Mouse (Mus musculus) mature B cell (primary cell): ENCODE results near the gene Blvrb.

Experiments used
- in situ Hi-C: fragments of 300-500 bp; cut with MboI; formaldehyde crosslinking; loops from 2 replicates; pipeline ENCODE4 v1.14.3; 2019

The Blvrb gene

DNA sequence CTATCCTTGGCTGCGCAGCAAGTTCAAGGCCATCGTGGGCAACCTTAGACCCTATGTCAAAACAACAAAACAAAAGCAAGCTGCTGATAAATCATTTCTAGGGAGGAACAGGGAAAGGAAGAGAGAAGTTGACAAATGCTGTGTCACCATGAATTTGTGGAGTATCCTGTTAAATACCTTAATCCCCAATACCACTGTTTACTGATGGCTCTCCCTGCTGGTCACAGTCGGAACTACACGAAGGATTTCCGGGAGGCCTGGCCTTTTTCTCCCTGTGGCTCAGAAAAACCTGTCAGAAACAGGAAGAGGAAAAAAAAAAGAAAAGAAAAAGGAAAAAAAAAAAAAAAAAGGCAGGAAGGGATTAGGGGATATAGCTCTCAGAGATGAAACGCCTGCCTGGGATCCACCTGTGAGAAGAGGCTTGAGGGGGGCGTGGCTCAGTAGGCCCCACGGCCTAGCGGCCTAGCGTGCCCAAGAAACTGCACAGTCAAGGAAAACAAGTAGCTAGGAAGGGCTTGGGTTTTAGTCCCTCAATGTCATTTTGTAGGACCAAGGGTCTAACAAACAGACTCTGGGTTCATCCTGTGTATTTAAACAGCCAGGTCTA, 1.6 kb downstream of the Blvrb start:
- in situ Hi-C loops: no loop called here

GRCm38 (mm10) chr7:27451359-27451758, 3.6 kb downstream of the Blvrb start:
- in situ Hi-C loops: no loop called here

DNA sequence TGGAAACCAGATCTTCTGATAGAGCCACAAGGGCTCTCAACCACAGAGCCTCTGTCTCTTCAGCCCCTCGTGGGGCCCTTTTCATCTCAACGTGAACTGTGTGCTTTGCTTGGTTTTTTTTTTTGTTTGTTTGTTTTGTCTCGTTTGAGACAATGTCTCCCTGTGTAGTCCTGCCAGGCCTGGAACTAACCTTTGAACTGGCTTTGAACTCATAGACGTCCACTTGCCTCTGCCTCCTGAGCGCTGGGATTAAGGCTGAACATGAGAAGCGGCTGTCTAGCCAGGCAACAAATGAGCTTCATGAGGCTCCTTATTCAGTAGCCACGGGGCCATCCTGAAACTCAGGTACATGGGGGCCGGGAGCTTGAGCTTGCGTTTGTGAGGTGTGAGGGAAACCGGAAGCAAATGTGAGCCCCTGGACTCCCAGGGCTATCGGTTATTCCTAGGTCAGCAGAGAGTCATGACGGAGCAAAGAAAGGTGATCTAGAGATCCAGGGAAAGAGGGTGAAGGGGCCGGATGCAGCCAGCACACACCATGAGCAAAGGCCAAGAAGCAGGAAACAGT, 4.5 kb downstream of the Blvrb start:
- in situ Hi-C loops: no loop called here

- in situ Hi-C loops: no loop called here
Measured at GRCm38 (mm10) chr7:27454461-27455121, 6.8 kb downstream of the Blvrb start.

GRCm38 (mm10) chr7:27455273-27455672, 7.5 kb downstream of the Blvrb start:
- in situ Hi-C loops: no loop called here

DNA sequence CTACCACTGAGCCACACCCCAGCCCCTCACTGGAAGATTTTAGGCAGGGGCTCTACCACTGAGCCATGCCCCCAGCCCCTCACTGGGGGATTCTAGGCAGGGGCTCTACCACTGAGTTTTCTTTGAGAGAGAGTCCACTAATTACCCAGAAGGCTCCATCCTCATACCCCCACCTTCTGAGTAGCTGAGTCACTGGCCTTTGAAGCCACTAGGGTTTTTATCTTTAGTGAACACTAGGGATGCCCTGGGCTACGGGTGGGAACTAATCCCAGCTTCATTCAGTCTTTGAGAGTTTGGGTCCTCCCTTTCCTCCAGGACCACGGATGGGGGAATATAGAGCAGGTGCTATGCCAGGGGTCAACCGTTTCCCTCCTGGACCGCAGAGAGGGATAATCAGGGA, 10.8 kb downstream of the Blvrb start:
- in situ Hi-C loops: no loop called here

- in situ Hi-C loops: no loop called here
Measured at GRCm38 (mm10) chr7:27459640-27460039, 11.9 kb downstream of the Blvrb start.

DNA sequence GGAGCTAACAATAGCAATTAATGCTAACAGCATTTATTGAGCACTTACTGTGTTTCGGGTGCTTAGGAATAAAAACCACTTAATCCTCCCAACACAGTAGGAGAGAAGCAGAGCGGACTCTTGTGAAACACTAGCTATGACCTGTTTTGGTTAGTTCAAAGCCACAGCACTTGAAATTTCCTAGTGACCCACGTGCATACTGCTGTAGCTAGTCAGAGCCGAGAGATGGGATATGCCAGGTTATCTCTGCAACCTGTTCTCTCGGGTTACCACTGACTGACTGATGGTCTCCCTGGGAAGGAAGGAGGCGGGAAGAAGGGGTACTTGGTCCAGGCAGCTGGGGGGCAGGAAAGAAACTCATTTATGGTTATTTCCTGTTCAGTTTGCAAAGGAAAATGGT, 12.7 kb downstream of the Blvrb start:
- in situ Hi-C loops: no loop called here

- in situ Hi-C loops: no loop called here
Measured at GRCm38 (mm10) chr7:27467648-27468047, 19.9 kb downstream of the Blvrb start.

DNA sequence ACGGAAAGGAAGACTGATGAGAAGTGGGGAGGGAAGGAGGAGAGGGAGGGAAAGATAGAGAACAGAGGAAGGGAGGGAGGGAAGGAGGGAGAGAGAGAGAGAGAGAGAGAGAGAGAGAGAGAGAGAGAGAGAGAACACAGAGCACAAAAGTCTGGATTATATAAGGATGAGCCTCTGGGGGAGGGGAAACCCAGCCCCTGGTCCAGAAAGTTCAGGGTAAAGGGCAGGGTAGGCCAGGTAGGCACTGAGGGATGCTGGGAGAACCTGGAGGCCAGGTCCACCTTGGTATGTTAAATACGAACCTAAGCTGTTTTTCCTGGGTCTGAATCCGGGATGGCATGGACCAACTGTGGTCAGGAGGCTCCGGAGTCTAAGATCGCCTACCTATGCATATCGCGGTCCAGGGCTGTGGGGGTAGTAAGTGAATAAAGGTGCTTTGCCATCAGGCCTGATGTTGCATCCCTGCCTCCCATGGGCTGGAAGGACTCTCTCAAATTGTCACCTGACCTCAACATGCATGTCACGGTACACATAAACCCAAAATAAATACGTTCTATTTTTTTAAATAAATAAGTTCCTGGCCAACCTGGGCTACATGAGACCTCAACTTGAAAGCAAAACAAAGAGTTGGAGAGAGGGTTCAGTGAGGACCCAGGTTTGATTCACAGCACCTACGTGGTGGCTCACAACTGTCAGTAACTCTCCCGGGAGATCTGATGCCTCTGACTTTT, 23.8 kb downstream of the Blvrb start:
- in situ Hi-C loops: no loop called here

DNA sequence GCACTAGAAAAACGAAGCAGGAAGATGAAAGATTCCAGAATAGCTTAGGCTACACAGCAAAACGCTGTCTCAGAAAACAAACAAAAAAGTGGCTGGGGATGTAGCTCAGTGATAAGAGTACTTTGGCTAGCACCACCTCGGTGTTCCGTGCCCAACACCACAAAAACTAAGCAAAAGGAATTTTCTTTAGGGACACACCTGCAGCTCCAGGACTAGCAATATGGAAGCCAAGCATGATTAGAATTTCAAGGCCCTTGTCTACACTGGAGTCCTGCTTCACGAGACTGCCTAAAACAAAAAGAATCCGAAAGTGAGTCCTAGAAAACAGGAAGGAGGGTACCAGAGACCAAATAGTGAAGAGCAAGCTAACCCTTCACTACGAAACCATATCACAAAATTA, 24.8 kb downstream of the Blvrb start:
- in situ Hi-C loops: no loop called here

DNA sequence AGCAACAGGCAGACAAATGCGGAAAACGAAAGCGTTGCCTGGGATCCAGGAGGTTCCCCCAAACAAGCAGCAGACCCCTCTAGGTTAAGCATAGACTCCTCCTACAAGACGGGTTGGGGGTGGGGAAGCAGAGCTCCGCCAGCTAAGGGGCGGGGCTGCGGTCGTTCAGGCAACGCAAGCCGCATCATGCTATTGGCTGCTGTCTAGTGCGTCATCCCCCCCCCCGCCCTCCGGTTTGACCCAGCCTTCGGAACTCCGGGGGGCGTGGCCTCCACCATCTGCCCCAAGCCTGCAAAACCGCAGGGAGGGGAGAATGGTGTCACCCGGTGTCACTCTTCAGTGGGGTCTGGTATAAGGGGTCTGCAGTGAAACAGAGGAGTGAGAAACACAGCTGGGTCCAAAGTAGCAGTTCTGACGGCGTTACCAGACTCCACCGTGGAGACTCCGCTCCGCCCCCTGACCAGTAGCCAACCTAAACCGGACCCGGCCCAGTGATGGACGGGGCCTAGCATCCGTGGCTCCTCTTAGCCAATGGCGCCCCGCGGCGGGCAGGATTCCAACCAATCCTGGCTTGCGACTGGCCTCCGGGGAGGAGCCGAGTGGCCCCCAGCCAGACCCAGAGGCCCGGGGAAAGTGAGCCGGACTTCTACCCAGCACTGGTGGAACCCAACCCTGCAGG, 25.5 kb downstream of the Blvrb start, which contains the start of gene Sertad3:
TSS of gene Sertad3 (plus strand) at position 613 of the 679 bp plus-strand sequence.
- in situ Hi-C loops: no loop called here

DNA sequence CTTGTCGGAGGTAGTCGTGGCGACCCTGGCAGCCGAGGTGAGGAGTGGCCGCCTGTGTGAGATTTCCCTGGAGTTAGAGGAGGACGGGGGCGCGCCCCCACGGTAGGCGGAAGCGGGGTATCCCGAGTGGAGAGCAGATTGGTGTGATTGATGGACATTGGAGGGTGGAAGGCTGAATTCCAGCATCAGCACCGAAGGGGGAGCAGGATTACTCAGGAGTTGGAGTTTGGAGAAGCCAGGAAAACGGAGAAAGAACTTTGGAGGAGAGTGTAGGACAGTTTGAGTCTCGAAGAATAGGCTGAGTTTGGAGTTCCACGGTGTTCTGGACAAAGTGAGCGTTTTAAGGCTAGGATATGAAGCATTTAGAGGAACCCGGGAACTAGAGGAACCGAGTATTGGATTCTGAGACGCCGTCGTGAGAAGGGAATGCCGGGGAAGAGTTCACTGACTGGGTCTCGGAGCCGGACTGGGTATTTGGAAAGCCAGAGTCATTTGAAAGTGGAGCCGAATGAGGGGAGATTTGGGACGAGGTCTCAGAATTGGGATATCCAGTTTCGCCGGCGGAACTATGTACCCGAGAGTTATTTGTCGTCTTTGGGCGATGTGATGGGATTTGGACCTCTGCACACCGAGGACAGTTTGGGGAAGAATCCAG, 26.2 kb downstream of the Blvrb start:
- in situ Hi-C loops: no loop called here

- in situ Hi-C loops: no loop called here
Measured at GRCm38 (mm10) chr7:27474490-27474954, 26.7 kb downstream of the Blvrb start.

GRCm38 (mm10) chr7:27475596-27475995, 27.8 kb downstream of the Blvrb start:
- in situ Hi-C loops: no loop called here

- in situ Hi-C loops: no loop called here
Measured at GRCm38 (mm10) chr7:27476098-27476635, 28.4 kb downstream of the Blvrb start.

- in situ Hi-C loops: no loop called here
Measured at GRCm38 (mm10) chr7:27478561-27478960, 30.8 kb downstream of the Blvrb start.

GRCm38 (mm10) chr7:27479750-27480149, 32.0 kb downstream of the Blvrb start:
- in situ Hi-C loops: no loop called here

- in situ Hi-C loops: no loop called here
Measured at GRCm38 (mm10) chr7:27480506-27480905, 32.7 kb downstream of the Blvrb start.

DNA sequence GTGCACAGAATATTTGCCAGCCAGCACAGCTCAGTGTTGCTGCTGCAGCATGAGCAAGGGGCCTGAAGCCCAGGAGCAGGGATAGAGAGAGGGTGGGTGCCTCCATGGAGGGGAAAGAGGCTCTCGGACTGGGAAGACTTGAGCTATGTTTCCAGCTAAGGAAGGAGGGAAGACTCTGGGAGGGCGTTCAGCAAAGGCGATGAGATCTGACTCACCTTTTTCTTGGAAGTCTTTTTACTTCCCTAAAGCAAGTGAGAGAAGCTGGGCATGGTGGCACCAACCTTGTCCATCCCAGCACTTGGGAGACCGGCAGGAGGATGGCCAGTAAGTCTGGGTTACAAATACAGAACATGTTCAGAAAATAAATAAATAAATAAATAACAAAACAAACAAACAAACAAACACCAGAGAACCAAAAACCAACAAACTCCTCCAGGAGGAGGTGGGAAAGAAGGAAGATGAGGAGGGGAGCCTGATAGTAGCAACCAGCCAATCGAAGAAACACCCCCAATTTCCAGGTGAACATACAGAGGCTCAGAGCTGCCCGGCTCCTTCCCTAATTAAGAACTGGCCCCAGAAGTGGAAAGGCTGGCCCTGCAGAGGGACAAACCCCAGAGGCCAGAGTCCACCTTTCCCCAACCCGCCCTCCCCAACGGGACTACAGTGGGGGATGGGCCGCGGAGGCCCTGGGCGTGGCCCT, 33.3 kb downstream of the Blvrb start:
- in situ Hi-C loops: no loop called here

GRCm38 (mm10) chr7:27481627-27481969, 33.8 kb downstream of the Blvrb start:
- in situ Hi-C loops: no loop called here
